Mouse (Mus musculus) liver, embryonic 16.5 days (tissue): Measurements from ENCODE around the gene Dnajb2. TPM values are rescaled to one million over a fixed set of nuclear protein-coding genes. Genes with fewer than 3 reads are reported as not detected.
"Not testable (repeated sequence)": the region's sequence is repeated elsewhere in the genome, so short reads cannot be mapped to it uniquely, and the experiment has no call there.

ENCODE experiments used
- ATAC-seq: fragments of 200-750 bp; cut with Nextera tagmentation; 2 replicates; pipeline ENCODE4 v1.8.0; 2017; ENCODE audit warnings: low read depth, mild to moderate bottlenecking, moderate number of reproducible peaks, moderate library complexity
- H3K27ac ChIP-seq: fragments of 300-500 bp; sonication (generic); 2 replicates; pipeline ENCODE4 v1.5.1; 2014; ENCODE audit warnings: mild to moderate bottlenecking, low read length
- H3K27me3 ChIP-seq: fragments of 300-500 bp; sonication (generic); 2 replicates; pipeline ENCODE4 v1.6.1; 2014; ENCODE audit warnings: low read depth, low read length, mixed read lengths; ENCODE audit not compliant: control insufficient read depth, insufficient read depth
- H3K36me3 ChIP-seq: fragments of 300-500 bp; sonication (generic); 2 replicates; pipeline ENCODE4 v1.6.1; 2014; ENCODE audit warnings: mild to moderate bottlenecking; ENCODE audit not compliant: control insufficient read depth, insufficient read depth
- H3K4me1 ChIP-seq: fragments of 300-500 bp; sonication (generic); 2 replicates; pipeline ENCODE4 v1.6.1; 2014; ENCODE audit warnings: low read depth, low read length, mixed read lengths; ENCODE audit not compliant: control insufficient read depth
- H3K4me2 ChIP-seq: fragments of 300-500 bp; sonication (generic); 2 replicates; pipeline ENCODE4 v1.6.1; 2014; ENCODE audit warnings: low read depth, low read length, mixed read lengths
- H3K4me3 ChIP-seq: fragments of 300-500 bp; sonication (generic); 2 replicates; pipeline ENCODE4 v1.5.1; 2014; ENCODE audit warnings: low read depth, mild to moderate bottlenecking, low read length
- H3K9ac ChIP-seq: fragments of 300-500 bp; sonication (generic); 2 replicates; pipeline ENCODE4 v1.6.1; 2014; ENCODE audit warnings: low read depth, low read length
- H3K9me3 ChIP-seq: fragments of 300-500 bp; sonication (generic); replicated peaks from 2 replicates; pipeline ENCODE4 v1.6.1; 2016; ENCODE audit warnings: low read length; ENCODE audit not compliant: control insufficient read depth
- WGBS: fragments of 180-500 bp; shearing (Covaris S2); extraction: QIAGEN DNeasy Blood & Tissue Kit; methylation state at CpG from one replicate; pipeline ENCODE4 v1.1.7; 2014; ENCODE audit not compliant: insufficient replicate concordance; 5-methylcytosine and 5-hydroxymethylcytosine counted together
- polyA plus RNA-seq: library from polyadenylated mRNA; unstranded; fragments of >200 nt; fragmentation: Nextera tagmentation; extraction: Ambion mirVana; gene quantifications from 2 replicates; pipeline ENCODE4 v1.2.1, GENCODE M21; 2015

Gene Dnajb2
- polyA plus RNA-seq, 1 experiment from 2014 or later, result 33.8 TPM

DNA sequence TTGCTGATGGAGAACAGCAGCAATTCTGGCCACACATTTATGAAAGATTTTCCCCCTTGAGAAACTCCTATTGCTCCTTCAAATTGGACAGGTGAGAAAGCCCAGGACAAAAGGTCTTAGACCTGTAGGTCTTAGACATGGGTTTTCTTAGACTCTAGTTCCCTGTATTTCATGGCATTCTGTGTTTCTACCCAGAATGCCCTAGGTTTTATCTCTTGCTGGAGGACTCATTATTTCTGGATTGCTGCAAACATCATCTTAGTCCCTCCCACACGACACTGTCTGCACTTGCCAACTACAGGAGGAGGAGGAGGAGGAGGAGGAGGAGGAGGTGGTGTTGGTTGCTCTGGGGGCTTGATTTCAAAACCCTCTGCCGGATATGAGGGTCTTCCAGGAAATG, 10.1 kb upstream of the Dnajb2 start:
- Histone ChIP-seq H3K27ac (no peak overlapping the region), H3K9ac (no peak overlapping the region), H3K36me3 (no peaks in the 10 kb centered on the region), H3K4me3 (no peak overlapping the region), H3K9me3 (no peaks in the 10 kb centered on the region), H3K4me2 (no peak overlapping the region), H3K27me3 (no peaks in the 10 kb centered on the region), H3K4me1 (peaks cover 5% of the 10 kb centered on the region)
- 33% methylated on average over 2 of the region's 2 CpGs for WGBS
- no peak for ATAC-seq

DNA sequence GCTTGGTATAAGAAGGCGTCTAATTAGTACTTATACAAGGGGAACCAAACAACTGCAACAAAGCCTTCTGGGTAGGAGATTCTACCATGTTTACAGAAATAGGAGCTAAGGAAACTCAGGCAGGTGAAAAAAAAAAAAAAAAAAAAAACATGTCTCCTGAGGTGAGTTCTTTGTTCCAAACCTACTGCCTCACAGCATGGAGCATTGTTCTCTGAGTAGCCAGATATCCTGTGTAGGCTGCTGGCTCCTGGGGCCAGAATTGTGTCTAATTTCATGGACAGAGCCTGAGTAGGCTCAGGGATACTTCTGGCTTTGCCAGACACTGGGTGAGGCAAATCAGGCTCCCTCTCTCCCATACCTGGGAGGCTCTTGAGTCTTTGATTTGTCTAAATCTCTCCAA, 8.6 kb upstream of the Dnajb2 start:
- Histone ChIP-seq H3K36me3 (no peaks in the 10 kb centered on the region), H3K4me1 (peaks cover 10% of the 10 kb centered on the region), H3K4me2 (no peak overlapping the region), H3K4me3 (no peak overlapping the region), H3K27me3 (no peaks in the 10 kb centered on the region), H3K9me3 (no peaks in the 10 kb centered on the region), H3K27ac (no peak overlapping the region), H3K9ac (no peak overlapping the region)
- no peak for ATAC-seq
- WGBS, result 82% methylated on average over 1 of the region's 1 CpGs

DNA sequence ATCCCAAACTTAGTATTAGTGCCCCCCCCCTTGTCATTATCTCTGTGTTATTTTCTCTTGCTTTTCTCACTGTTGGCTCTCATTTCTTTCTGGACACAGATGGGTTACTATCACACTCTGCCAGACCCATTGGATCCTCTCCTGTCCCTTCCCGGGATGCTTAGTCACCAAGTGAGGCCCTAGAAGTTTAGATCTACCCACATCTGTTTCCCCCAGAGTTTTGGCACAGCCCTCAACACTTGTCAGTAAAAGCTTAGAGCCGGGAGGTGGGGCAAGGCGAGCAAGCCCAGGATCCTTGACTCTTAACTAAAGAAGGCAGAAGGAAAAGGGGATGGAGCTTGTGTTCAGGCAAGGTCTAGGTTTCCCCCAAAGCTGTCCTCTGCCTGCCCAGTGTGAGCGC, 7.0 kb upstream of the Dnajb2 start:
- ATAC-seq, result peak; percentile 87
- Histone ChIP-seq H3K9me3 (no peaks in the 10 kb centered on the region), H3K27me3 (no peaks in the 10 kb centered on the region), H3K4me2 (no peak overlapping the region), H3K4me1 (peaks cover 11% of the 10 kb centered on the region), H3K36me3 (no peaks in the 10 kb centered on the region), H3K4me3 (no peak overlapping the region), H3K9ac (no peak overlapping the region), H3K27ac (peak overlapping the region; percentile 69)
- WGBS, result 31% methylated on average over 4 of the region's 4 CpGs

DNA sequence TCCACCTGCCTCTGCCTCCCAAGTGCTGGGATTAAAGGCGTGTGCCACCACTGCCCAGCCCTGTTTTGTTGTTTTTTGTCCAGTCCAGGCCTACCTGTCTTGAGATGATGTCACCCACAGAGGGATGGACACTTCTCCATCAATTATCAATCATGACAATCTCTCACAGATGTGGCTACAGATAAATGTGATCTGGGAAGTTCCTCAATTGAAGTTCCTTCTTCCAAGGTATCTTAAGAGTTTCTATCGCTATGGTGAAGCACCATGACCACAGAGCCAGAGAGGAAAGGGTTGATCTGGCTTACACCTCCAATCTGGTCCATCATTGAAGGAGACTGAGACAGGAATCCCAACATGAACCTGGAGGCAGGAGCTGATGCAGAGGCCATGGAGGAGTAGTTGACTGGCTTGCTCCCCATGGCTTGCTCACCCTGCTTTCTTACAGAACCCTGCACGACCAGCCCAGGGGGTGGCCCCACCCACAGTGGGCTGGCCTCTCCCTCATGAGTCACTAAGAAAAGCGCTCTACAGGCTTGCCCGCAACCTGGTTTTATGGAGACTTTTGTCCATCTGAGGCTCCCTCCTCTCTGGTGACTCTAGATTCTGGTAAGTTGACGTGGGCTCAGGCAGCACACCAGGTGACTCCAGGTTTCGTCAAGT, 5.7 kb upstream of the Dnajb2 start:
- no peak overlapping the region for H3K4me3 ChIP-seq
- H3K4me2 ChIP-seq, result no peak overlapping the region
- H3K27ac ChIP-seq, result no peak overlapping the region
- H3K27me3 ChIP-seq, result no peaks in the 10 kb centered on the region
- 0 out of 2 replicates have a peak, but pooled peaks have one; percentile 20 for ATAC-seq
- H3K9me3 ChIP-seq, result no peaks in the 10 kb centered on the region
- WGBS, result 51% methylated on average over 7 of the region's 7 CpGs
- no peak overlapping the region for H3K9ac ChIP-seq
- H3K4me1 ChIP-seq, result peaks cover 23% of the 10 kb centered on the region
- no peaks in the 10 kb centered on the region for H3K36me3 ChIP-seq

DNA sequence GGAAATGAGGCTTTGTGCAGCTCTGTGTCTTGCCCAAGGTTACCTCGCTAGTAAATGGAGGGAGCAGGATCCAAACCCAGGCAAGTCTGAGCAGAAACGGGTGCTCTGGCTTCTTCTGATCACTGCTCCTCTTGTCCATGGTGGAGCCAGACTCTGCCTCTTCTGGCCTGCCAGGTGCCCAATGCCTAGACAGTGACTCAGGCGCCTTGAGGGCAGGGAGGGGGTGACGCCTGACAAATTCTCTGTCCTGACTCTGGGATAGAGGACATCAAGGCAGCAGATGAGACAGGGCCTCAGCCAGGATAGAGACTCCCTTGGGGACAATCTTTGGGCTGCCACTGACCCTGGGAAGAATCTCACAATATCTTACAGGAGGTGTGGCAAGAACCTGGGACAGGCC, 5.0 kb upstream of the Dnajb2 start:
- H3K4me1 ChIP-seq, result peaks cover 29% of the 10 kb centered on the region
- WGBS, result 61% methylated on average over 4 of the region's 4 CpGs
- no peak overlapping the region for H3K4me2 ChIP-seq
- H3K36me3 ChIP-seq, result no peaks in the 10 kb centered on the region
- H3K9ac ChIP-seq, result no peak overlapping the region
- ATAC-seq, result no peak
- no peak overlapping the region for H3K4me3 ChIP-seq
- H3K27ac ChIP-seq, result no peak overlapping the region
- no peaks in the 10 kb centered on the region for H3K9me3 ChIP-seq
- H3K27me3 ChIP-seq, result no peaks in the 10 kb centered on the region

DNA sequence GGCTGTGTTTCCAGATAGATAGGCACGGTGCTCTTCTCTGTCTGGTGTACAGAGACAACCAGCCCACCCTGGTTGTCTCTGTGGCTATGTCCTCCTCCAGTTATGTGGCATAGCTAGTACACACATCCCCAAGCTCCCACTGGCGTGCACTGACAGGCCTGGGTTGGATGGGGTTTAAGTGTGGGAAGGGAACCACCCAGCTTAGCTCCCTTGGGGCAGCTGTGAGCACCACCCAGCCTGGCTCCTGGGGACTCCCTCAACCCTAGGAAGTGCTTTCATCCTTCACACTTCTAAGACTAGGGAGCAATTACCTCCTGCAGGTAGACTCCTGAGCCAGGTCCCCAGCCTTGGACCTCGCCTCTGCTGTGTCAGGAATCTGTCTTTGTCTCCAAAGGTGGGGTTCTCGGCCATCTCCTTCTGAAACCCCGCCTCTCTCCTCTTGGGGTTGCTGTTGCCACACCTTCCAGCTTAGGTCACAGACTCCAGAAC, 4.5 kb upstream of the Dnajb2 start, which contains the start of gene A630095N17Rik:
Gene A630095N17Rik (minus strand): TSS at position 439 of the 489 bp plus-strand sequence.
- no peak within 1 kb of the TSS for H3K9ac ChIP-seq
- ATAC-seq, result no peak
- WGBS, result 60% methylated on average over 5 of the region's 5 CpGs
- no peak within 1 kb of the TSS for H3K4me3 ChIP-seq
- no peak within 1 kb of the TSS for H3K27ac ChIP-seq
- no peaks in the 10 kb centered on the region for H3K36me3 ChIP-seq
- H3K4me1 ChIP-seq, result peaks cover 30% of the 10 kb centered on the region
- H3K4me2 ChIP-seq, result no peak within 1 kb of the TSS
- no peaks in the 10 kb centered on the region for H3K9me3 ChIP-seq
- H3K27me3 ChIP-seq, result no peaks in the 10 kb centered on the region

DNA sequence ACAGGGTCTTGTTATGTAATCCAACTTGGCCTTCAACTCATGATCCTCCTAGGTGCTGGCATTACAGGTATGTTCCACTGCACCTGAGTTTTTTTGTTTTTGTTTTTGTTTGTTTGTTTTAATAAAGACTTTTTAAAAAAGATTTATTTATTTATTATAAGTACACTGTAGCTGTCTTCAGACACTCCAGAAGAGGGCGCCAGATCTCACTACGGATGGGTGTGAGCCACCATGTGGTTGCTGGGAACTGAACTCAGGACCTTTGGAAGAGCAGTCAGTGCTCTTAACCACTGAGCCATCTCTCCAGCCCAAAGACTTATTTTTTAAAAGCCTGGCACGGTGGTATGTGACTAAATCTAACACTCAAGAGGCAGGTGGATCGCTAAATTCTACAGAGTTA, 3.7 kb upstream of the Dnajb2 start:
- not testable (repeated sequence) for ATAC-seq, H3K27ac ChIP-seq, H3K9me3 ChIP-seq, H3K27me3 ChIP-seq, H3K36me3 ChIP-seq, H3K4me2 ChIP-seq, H3K4me3 ChIP-seq, H3K9ac ChIP-seq
- 64% methylated on average over 4 of the region's 4 CpGs for WGBS
- H3K4me1 ChIP-seq, result peaks cover 38% of the 10 kb centered on the region

DNA sequence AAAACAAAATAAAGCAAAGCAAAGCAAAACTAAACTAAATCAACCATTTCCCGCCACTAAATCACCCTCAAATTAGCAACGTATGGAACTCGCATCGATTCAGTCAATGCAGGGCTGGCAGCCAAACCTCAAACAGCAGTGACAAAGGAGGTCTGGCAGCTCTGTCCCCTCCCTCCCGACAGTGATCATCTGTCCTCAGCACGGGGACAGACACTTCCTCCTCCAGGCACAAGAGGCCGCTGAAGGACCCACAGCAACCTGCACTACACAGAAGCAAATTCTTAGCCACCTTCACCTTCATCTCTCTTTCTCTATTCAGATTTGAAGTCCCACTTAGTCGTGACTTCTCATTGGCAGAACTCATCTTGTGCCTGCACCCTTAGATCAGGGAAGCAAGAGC, 1.6 kb upstream of the Dnajb2 start:
- no peaks in the 10 kb centered on the region for H3K27me3 ChIP-seq
- H3K27ac ChIP-seq, result peak overlapping the region; percentile 99
- no peaks in the 10 kb centered on the region for H3K9me3 ChIP-seq
- whole genome bisulfite sequencing, result 3% methylated on average over 8 of the region's 8 CpGs
- no peaks in the 10 kb centered on the region for H3K36me3 ChIP-seq
- peak; percentile 14; the same call in 1 of the 2 replicates for ATAC-seq
- no peak overlapping the region; the same call in 1 of the 2 replicates for H3K9ac ChIP-seq
- H3K4me3 ChIP-seq, result no peak overlapping the region
- peaks cover 46% of the 10 kb centered on the region for H3K4me1 ChIP-seq
- no peak overlapping the region for H3K4me2 ChIP-seq

DNA sequence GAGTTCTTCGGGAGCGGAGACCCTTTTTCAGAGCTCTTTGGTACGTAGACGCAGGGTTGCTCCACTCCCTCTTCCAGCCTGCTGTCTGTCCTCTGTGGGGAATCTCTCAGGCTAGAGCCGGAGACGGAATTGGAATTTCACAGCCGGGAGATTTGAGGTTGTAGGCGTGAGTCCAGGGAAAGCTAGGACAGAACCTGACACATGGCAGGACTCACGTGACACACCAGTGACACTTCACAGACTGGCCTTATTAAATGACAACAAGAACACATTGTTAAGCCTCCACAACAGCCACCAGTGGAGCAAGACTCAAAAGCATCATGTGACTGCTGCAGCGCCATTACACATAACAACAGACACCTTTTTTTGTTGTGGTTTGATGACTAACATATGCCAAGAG, 3.4 kb downstream of the Dnajb2 start:
- peaks cover 36% of the 10 kb centered on the region for H3K4me1 ChIP-seq
- no peak overlapping the region for H3K27ac ChIP-seq
- H3K9ac ChIP-seq, result no peak overlapping the region
- no peak for ATAC-seq
- no peaks in the 10 kb centered on the region for H3K27me3 ChIP-seq
- H3K9me3 ChIP-seq, result no peaks in the 10 kb centered on the region
- no peaks in the 10 kb centered on the region; the same call in none of the 2 replicates for H3K36me3 ChIP-seq
- no peak overlapping the region for H3K4me2 ChIP-seq
- H3K4me3 ChIP-seq, result no peak overlapping the region
- WGBS, result 88% methylated on average over 10 of the region's 10 CpGs
